Mouse (Mus musculus) left cerebral cortex, postnatal 10 days (tissue): Measurements from ENCODE around the gene Slc22a23. TPM values are rescaled to one million over a fixed set of nuclear protein-coding genes. Genes with fewer than 3 reads are reported as not detected.
A peak's percentile ranks its signal among the peaks of the same experiment; 100 is the strongest.
"Not testable (repeated sequence)": the region's sequence is repeated elsewhere in the genome, so short reads cannot be mapped to it uniquely, and the experiment has no call there.

ENCODE experiments used
- DNase-seq, 2 experiments: peaks; one replicate each; pipeline ENCODE4 v3.0.0; 2021 to 2022; ENCODE audit warnings: low spot score in 2 of 2, mixed read lengths in 1 of 2; ENCODE audit errors: extremely low spot score in 1 of 2
- intact Hi-C: fragments of 180-260 bp; cut with DNase I; formaldehyde crosslinking; loops from one replicate; pipeline ENCODE4 v1.15.1; 2025
- total RNA-seq, 2 experiments: library from RNA; stranded (reverse); gene quantifications; 2 replicates each; pipeline ENCODE4 v1.2.3; 2021

Gene Slc22a23
- 10 to 100 TPM; 70.3 to 73.6 TPM for total RNA-seq

DNA sequence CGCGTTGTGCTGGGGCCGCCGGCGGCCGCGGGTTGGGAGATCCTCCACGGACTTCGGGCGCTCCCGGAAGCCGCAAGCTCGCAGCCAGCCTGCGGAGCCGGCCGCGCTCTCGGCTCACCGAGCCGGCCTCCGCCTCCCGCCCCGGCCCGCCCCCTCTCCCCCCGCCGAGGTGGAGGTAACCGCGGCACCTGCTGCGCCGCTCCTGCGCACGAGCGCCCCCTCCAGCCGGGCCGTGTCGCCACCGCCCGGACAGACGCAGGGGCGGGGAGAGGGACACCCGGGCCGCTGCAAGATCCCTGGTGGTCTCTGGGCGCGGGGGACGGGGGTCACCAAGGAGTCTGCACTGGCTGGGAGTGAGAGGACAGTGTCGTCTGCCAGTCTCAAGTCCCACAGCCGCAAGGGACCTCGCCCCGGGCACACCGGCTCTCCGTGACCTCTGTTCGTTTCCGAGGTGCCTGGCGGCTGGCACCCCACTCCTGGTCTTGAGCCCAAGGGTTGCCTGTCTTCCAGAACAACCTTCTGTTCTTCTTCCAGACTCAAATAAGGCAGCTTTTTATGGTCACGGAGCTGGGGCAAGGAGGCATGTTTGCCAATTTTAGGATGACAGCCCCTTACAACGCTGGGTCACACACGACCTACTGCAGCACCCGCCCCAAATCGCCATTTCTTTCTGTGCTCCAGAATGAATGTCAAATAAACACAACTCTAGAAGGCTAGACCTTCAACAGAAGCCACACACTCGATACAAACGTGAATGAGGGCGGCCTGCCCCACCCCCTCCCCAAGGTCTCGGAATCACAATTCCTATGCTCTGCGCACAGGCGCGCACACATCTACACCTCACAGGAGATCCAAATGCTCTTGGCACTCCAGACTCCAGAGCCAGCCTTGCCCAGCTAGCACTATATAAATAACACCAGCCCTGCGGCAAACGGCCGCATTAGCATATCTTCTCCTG lies at the start of gene Slc22a23:
Gene Slc22a23, minus strand, starts transcription at position 55 of the 958 bp plus-strand sequence.
- DNase-seq = peak; percentile 38 to 86
- intact Hi-C loops = loop anchor here (2.0 to 10.0 kb wide), 2 partner anchors 159 to 529 kb away; partner anchors contain the start of gene Prpf4b

DNA sequence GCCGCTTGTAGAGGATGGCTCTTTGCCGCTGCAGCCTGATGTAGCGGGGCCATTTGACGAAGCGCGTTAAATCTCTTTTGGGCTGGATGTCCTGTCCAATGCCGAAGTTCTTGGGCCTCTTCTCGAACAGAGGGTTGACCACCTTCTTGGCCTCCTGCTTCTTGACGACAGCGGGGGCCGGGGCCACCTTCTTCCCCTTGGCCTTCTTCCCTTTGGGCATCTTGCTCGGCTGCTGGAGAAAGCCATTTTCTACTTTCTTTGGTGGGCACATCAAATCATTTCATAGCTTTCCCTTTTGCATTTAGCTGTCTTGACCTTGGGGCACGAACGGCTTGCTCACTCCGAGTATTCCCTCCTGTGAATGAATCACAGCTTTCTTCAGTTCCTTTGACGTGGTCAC lies 49.3 kb upstream of the Slc22a23 start:
- intact Hi-C loops, DNase-seq: not testable (repeated sequence)

DNA sequence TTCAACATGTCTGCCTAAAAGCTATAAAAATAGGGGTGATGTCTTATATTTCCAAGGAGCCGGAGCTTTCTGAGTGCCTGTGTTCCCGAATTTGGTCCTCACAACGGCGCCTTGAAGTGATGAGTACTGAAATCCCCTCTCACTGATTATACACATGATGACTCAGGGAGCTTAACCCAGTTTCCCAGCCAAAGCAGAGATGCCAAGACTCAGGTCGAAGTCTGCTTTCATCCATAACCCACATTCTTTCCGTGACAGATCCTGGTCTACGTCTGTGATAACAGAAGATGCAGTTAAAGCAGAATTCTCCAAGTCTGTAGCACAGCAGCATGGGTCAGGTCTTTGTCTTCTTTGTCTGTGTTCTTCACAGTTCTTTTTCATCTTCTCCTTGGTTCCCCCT lies 47.4 kb upstream of the Slc22a23 start:
- no peak for DNase-seq
- intact Hi-C loops = no loop called here

DNA sequence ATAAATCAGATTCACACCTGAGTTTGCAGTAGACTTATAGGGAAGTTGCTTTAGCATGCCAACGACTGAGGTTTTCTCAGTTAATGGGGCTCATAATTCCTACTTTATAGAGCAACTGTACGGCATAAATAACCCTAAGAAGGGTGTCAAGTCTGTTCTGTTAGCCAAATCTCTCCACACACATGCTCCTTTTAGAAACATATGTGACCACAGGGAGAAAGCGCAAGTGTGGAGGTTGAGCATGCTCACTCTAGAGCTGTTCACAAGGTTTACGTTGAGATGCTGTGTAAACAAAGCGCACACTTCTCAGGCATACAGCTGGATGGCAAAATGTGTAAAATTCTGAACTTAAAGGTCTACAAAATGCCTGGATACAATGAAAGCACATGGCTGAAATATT lies 43.2 kb upstream of the Slc22a23 start:
- intact Hi-C loops = no loop called here

DNA sequence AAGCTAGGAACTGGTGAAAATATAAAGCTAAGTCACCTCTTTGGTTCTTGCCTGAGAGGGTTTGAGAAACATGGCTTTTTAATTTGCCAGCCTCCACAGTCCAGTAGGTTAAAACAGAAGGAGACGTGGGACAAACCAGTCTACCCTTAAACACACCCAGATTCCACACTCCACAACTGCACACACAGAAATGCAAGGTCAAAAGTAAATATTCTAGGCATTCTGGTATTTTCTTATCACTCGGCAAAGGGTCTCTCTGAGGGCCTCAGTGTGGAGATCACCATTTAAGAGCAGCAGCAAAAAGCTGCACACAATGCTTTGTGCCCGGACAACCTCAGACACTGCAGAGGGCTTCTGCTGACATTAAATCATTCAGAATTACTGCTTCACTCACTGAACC lies 38.4 kb upstream of the Slc22a23 start:
- DNase-seq = no peak
- intact Hi-C loops = no loop called here

More for the DNA sequence above, 43.2 kb upstream of the Slc22a23 start:
- no peak for DNase-seq

DNA sequence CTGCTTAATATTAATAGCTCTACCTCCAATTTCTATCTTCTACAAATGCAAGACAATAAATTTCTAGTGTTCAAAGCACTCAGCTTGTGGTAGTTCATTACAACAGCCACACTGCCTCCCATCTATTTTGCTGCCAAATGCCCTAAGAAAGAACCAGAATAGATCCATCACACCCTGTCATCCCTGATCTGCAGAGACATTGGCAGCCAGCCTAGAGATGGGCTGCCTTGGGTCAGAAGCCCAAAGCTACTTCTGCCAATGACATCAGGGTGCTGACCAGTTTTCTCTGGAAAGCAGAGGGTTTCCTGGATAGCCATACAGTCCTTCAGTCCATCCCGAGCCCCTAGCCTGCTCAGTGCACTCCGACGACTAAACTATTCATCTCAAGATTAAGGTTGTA lies 33.9 kb upstream of the Slc22a23 start:
- intact Hi-C loops = no loop called here

DNA sequence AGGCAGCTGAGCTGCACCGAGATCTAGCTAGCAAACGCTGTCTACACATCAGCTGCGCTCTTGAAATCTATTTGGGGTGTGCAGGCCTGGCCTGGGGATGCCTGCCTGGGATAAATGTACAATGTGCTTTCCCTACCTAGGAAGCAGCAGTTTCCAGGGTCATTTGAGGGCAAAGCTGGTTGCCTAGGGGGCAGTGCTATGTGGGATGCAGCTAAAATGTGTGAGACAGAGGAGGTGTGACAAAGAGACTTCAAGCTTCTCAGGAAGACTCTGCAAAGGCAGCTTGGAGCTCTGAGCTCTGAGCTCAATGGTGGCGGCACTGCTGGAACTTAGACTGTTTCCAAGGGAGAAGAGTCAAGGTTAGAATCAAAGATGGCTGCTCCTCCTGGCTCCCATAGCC lies 30.2 kb upstream of the Slc22a23 start:
- no peak for DNase-seq

More for the DNA sequence above, 33.9 kb upstream of the Slc22a23 start:
- no peak for DNase-seq

DNA sequence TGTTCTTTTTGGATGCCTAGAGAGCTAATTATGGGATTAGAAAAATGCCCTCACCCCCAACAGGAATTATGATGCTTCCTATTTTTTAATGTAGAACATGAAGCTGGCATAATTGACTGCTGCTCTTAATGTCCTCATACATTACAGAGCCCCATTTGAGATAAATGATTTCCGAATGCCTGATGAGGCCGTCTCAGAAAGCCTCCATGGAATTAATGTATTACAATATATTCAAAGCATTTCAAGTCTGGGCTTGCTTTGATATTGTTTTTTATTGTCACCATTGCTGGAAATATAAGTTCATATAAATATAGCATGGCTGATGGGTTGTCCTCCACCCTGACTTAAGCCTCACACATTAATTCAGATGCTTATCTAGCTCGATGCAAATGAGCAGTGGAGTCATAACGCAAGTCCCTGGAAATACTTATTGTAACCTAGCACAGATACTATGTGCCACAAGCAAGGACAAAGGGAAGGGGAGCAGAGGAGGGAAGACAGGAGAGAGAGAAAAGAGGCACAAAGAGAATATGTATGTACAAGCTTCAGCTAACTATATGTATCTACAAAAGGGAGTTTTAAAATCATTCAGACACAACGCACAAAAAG lies 28.0 kb upstream of the Slc22a23 start:
- DNase-seq = no peak
- intact Hi-C loops = no loop called here

More for the DNA sequence above, 30.2 kb upstream of the Slc22a23 start:
- intact Hi-C loops = no loop called here

DNA sequence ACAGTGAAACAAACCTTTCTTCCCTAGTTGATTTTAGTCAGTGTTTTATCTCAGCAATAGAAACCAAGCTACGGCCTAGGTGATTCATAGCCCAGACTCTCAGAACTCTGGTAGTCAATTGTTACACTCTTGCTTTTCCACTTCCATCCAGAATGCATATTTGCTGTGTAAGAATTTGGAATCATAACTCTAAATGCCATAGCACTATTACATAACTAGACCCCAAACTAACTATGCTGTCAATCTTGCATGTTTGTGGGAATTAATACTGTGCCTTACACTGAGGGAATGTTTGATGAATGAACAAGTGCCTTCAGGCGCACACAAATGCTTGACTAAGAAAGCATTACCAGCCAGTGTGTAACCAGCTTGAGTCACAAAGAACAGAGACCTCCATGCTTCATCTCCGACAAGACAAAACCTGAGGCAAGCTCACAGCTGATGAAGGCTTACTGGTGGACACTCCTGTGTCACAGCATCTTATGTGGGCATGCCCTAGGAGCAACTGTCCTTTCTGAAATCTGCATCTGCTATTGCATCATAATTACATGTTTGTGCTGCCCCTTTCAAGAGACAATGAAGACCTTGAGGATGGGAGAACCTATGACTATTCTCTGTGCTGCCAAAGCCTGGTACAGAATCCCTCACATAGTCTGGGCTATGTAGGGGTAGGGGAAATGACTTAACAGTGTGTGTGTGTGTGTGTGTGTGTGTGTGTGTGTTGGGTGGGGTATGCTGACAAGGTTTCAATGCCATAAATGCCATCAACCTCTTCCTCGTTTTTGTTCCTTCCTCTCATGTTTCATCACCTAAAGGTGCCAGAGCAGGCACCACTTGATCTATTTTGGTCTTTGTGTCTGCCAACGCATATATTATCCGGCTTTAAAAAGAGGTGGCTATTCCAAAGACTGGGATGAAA lies 27.2 kb upstream of the Slc22a23 start:
- no peak for DNase-seq

DNA sequence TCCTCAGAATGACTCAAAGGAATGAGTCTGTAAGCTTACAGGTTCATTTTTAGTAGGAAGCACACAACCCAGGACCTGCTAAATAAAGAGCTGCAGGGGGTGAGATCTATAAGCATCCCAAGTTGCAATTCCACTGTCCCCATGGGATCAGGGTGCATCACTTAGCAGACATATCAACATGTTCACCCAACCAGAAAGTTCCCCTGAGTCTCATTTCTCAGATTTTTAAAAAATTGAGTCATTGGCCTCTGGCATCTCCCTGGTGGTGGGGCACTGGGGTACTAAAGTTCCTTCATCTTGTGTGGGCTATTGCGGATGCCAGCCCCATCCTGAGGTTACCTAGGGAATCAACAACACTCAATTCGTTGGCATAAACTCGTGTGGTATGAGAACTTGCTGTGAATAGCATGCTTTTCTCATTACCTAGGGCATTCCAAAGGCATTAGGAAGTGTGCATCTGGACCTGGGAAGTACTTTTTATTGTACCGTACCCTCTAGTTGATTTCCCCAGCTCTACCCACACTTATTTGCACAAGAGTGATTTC lies 25.4 kb upstream of the Slc22a23 start:
- intact Hi-C loops = no loop called here
- no peak for DNase-seq

More for the DNA sequence above, 27.2 kb upstream of the Slc22a23 start:
- intact Hi-C loops = no loop called here

DNA sequence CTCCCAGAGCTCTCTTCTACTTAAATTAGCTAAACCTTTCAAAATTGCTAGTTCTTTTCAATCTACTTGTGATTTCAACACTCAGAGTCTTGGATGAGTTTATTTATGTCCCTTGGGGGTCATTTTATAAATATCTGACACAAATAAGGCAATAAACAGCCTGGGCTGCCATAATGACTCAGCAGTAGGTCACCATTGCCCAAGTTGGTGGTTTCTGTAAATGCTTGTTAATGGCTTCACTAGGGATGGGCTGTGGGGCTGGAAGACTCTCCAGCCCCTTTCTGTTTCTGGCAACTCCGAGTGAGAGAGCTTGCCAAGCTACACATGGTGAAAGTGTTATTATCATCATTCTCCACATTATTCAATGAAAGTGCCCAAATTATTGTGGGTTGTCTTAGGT lies 20.2 kb upstream of the Slc22a23 start:
- no peak for DNase-seq
- intact Hi-C loops = no loop called here

DNA sequence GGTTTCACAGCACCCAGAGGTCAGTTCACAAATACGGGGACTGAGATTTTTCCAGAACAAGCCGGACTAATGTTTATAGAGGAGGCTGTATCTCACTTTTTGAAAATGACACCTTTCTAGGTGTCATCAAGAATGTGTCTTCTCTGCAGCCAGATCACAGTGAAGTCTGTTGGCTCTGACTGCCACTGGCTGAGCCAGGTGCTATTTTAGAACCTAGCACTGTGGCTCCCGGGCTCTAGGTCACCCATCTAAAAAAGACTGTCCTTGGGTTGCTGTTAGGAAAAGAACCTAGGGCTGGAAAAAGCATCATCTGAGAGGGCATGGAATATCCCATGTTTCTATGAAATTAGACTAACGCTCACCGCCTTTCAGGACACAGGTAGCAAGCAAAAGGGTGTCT lies 10.7 kb upstream of the Slc22a23 start:
- DNase-seq = no peak
- intact Hi-C loops = no loop called here

DNA sequence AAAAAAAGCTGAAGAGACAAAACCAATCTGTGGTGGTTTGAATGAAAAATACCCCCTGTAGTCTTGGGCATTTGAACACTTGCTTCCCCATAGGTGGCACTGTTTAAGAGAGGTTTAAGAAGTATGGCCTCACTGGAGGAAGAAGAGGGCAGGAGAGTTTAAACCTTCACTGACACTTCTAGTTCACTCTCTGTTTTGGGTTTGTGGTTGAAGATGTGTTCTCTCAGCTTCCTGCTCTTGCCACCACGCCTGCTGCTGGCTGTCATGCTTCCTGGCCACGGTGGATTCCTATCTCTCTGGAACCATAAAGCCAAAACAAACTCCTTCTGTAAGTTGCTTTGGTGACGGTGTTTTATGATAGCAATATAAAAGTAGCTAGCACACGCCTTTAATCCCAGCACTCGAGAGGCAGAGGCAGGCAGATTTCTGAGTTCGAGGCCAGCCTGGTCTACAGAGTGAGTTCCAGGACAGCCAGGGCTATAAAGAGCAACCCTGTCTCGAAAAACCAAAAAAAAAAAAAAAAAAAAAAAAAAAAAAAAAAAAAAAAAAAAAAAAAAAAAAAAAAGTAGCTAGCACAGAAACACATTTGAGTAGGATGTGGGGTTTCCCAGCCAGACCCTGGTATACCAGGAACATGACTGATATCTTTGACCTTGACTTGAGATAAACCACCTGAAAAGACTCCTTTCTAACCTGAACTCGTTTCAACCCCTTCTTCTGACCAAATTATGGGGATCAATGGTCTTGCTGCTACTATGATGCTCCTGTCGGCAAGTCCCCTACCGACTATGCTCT lies 10.0 kb upstream of the Slc22a23 start:
- no peak for DNase-seq
- intact Hi-C loops = no loop called here

DNA sequence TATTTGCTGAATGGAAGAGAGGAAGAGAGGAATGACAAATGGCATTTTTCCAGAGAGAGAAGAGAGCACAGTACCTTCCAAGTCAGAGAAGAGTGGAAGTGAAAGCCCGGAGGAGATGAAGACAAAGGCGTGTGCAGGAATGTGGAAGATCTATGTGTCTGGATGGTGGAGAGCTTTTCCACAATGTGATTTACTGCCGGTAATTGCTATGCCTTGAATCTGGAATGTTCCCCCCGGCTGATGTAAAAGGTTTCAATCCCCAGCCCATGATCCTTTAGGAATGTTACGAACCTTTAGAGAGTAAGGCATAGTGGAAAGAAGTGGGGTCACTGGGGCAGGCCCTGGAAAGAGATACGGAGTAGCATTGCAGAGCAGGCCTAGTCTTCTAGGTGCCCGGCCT lies 8.3 kb upstream of the Slc22a23 start:
- no peak for DNase-seq
- intact Hi-C loops = no loop called here

DNA sequence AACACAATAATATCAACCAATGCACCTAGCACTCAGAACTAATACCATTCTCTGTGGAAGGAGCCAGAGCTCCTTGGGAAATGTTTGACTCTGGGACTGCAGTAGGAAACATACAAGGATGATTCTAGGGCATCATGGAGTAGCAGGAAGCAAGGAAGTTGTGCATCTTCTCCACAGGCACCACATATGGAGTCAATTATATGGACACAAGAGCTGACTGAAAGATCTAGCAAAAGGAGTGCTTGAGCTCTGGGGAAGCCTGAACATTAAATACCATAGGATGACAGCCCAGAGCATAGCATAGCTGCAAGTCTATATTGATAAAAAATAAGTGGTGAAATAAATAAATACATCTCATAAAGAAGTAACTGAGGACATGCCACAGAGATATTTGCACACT lies 6.5 kb upstream of the Slc22a23 start:
- intact Hi-C loops = no loop called here
- DNase-seq = no peak

DNA sequence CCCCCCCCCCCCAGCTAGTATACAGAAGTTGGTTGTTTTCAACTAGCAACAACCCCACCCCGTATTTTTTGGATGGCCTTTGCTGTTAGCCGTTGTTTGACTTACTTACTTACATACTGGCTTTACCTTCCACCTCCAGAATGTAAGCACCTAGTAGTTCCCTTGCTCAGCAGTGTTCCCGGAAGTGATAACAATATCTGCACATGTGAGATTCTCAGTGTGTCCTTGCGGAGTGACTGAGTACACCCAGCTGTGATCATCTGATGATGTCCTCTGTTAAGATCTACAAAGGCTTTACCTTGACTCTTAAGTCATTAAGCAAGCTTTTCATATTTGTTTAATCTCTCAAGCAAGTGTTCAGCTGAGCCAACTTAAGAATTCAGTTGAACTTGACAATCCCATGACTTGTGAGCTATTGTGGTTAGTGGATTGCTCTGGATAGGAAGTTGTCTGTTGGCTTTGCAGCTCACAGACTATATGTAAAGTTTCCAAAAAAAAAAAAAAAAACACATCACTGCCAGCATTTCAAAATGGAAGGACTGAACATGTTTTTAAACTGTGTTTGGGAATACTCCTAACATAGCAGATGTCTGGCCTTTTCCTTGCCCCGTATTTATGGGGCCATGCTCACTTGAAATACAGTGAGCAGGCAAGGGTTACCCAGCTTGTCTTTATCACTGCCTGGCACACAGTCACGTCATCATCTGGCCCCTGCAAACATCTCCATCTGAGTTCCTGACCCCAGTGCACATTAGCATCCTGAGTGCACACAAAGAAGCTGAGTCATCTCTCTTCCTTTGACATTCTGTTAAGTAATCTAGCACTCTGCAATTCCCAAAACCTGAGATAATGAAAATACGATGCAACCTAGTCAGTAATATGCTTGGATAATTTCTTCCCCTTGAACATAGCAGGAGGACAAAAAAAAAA lies 3.2 kb upstream of the Slc22a23 start:
- intact Hi-C loops = loop anchor here (10.0 kb wide), 1 partner anchor 527 kb away; the partner anchor contains the start of gene Prpf4b
- DNase-seq = no peak

DNA sequence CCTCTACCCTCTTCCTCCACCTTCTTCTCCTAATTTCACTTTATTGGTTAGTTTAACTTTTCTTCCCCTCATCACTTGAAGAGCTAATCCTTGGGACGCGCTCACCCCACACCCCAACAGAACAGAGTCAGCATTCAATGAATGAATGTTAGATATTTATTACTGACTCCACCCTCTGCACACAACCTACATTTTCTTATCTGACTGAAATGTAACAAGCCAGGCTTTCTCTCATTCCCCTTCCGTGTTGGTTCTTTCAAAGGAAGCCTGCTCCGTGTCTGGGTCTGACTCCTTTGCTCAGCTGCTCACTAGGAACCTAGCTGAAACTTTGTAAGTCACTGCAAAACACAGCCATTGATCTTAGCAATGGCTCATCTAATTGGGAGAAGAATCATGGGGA lies 1.8 kb upstream of the Slc22a23 start:
- intact Hi-C loops = loop anchor here (10.0 kb wide), 1 partner anchor 528 kb away; the partner anchor contains the start of gene Prpf4b
- DNase-seq = no peak
